Mouse (Mus musculus) stomach, embryonic 16.5 days (tissue): ENCODE measurements at regions not wholly inside any gene's neighbourhood (a gene's known extent, or its start where the extent isn't known, plus 50 kb on each side); places are given as distances from the start of the nearest gene placed in this dataset.

Source experiments
- ATAC-seq: fragments of 200-750 bp; cut with Nextera tagmentation; 2 replicates; pipeline ENCODE4 v1.8.0; 2017; ENCODE audit warnings: moderate number of reproducible peaks, moderate TSS enrichment; ENCODE audit not compliant: insufficient read depth, low FRiP score
- H3K27ac ChIP-seq: fragments of 300-500 bp; sonication (generic); 2 replicates; pipeline ENCODE4 v1.5.1; 2014; ENCODE audit warnings: low read length
- H3K27me3 ChIP-seq: fragments of 300-500 bp; sonication (generic); 2 replicates; pipeline ENCODE4 v1.6.1; 2014; ENCODE audit warnings: low read length, control low read depth, mixed read lengths; ENCODE audit not compliant: control insufficient read depth, insufficient read depth
- H3K36me3 ChIP-seq: fragments of 300-500 bp; sonication (generic); 2 replicates; pipeline ENCODE4 v1.6.1; 2014; ENCODE audit warnings: low read length; ENCODE audit not compliant: control insufficient read depth, insufficient read depth
- H3K4me1 ChIP-seq: fragments of 300-500 bp; sonication (generic); 2 replicates; pipeline ENCODE4 v1.6.1; 2014; ENCODE audit warnings: low read length, control low read depth, mixed read lengths; ENCODE audit not compliant: control insufficient read depth, insufficient read depth
- H3K4me2 ChIP-seq: fragments of 300-500 bp; sonication (generic); 2 replicates; pipeline ENCODE4 v1.6.1; 2014; ENCODE audit warnings: low read depth, low read length, mixed read lengths
- H3K4me3 ChIP-seq: fragments of 300-500 bp; sonication (generic); replicated peaks from 2 replicates; pipeline ENCODE4 v1.5.1; 2014; ENCODE audit warnings: mild to moderate bottlenecking, low read length
- H3K9ac ChIP-seq: fragments of 300-500 bp; sonication (generic); 2 replicates; pipeline ENCODE4 v1.6.1; 2014; ENCODE audit warnings: low read length
- H3K9me3 ChIP-seq: fragments of 300-500 bp; sonication (generic); replicated peaks from 2 replicates; pipeline ENCODE4 v1.6.1; 2016; ENCODE audit warnings: low read length, control low read depth; ENCODE audit not compliant: control insufficient read depth
- WGBS: fragments of 180-500 bp; shearing (Covaris S2); extraction: QIAGEN DNeasy Blood & Tissue Kit; methylation state at CpG from one replicate; pipeline ENCODE4 v1.1.7; 2014; 5-methylcytosine and 5-hydroxymethylcytosine counted together

GRCm38 (mm10) chr8:107642241-107642640 lies 54.0 kb upstream of the Psmd7 start:
- H3K4me2 ChIP-seq = no peak overlapping the region
- H3K27ac ChIP-seq = no peak overlapping the region
- H3K4me3 ChIP-seq = no peak overlapping the region
- H3K9me3 ChIP-seq = no peaks in the 10 kb centered on the region
- 76% methylated on average over 8 of the region's 8 CpGs for WGBS
- no peak overlapping the region for H3K9ac ChIP-seq
- ATAC-seq = no peak
- no peaks in the 10 kb centered on the region for H3K36me3 ChIP-seq
- no peaks in the 10 kb centered on the region for H3K27me3 ChIP-seq
- H3K4me1 ChIP-seq = no peaks in the 10 kb centered on the region

DNA sequence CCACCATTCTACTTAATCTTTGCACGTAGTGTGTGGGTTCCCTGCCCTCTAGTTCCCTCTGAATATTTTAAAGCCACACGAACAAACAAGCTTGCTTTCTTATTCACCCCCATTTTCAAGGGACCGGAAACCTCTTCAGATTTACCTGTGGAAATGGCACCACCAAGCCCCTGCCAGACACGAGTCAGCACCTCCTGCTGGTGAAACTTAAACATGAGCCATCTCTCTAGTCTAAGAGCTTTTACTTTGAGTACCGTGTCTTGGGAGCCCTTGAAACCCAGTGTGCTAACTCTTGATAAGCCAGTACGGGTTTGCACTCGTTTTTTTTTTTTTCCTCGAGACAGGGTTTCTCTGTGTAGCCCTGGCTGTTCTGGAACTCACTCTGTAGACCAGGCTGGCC lies 59.7 kb upstream of the Psmd7 start:
- no peak overlapping the region for H3K4me2 ChIP-seq
- WGBS = 79% methylated on average over 8 of the region's 8 CpGs

DNA sequence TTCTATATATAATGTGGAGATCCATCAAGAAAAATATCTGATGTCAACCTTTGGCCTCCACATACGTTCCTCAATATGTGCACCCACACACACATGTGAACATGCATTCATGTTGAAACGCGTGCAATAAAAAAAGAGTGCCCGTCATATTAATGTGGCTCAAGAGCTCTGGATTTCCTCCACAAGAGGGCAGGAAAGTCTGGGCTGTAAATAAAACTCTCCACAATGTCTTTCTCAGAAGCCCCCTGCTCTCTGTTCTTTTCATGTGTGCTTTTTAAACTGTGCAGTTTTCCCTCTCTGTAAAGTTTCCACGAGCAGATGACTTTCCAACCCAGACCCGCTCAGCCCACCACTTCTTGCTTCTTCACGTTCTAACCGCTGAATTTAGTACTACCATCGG lies 62.0 kb upstream of the Psmd7 start:
- WGBS = 83% methylated on average over 9 of the region's 9 CpGs
- no peak overlapping the region for H3K4me3 ChIP-seq

More for the DNA sequence above, 59.7 kb upstream of the Psmd7 start:
- H3K27ac ChIP-seq = no peak overlapping the region
- H3K27me3 ChIP-seq = no peaks in the 10 kb centered on the region
- H3K9ac ChIP-seq = no peak overlapping the region
- H3K4me3 ChIP-seq = no peak overlapping the region
- ATAC-seq = no peak
- no peaks in the 10 kb centered on the region for H3K9me3 ChIP-seq
- no peaks in the 10 kb centered on the region for H3K36me3 ChIP-seq
- no peaks in the 10 kb centered on the region for H3K4me1 ChIP-seq

DNA sequence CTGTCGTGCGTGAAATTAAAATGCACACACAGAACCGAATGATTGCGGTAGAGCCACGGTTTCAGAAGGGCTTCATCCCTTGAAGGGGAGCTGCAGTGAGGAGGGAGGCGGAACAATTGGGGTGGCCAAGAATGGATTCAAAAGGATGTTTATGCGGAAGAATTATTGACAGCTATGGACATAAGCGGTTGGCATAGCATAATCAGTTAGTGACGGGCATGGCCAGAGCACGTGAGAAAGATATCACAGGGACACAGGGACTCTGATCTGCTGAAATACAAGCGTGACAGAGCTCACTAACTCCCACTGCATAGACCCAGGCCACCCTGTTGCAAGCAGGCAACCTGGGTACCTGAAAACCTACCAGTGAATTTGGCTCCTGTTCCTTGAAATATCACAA lies 63.2 kb upstream of the Psmd7 start:
- Histone ChIP-seq H3K4me2 (no peak overlapping the region), H3K36me3 (no peaks in the 10 kb centered on the region), H3K9ac (no peak overlapping the region), H3K4me1 (no peaks in the 10 kb centered on the region), H3K9me3 (no peaks in the 10 kb centered on the region), H3K27ac (no peak overlapping the region), H3K4me3 (no peak overlapping the region), H3K27me3 (no peaks in the 10 kb centered on the region)
- WGBS = 90% methylated on average over 11 of the region's 11 CpGs
- no peak for ATAC-seq

More for the DNA sequence above, 62.0 kb upstream of the Psmd7 start:
- no peaks in the 10 kb centered on the region for H3K9me3 ChIP-seq
- ATAC-seq = no peak
- no peak overlapping the region for H3K4me2 ChIP-seq
- no peak overlapping the region for H3K9ac ChIP-seq
- no peaks in the 10 kb centered on the region for H3K27me3 ChIP-seq
- H3K36me3 ChIP-seq = no peaks in the 10 kb centered on the region
- H3K4me1 ChIP-seq = no peaks in the 10 kb centered on the region
- no peak overlapping the region for H3K27ac ChIP-seq

GRCm38 (mm10) chr8:107652226-107652625 lies 64.0 kb upstream of the Psmd7 start:
- no peak overlapping the region for H3K9ac ChIP-seq
- no peak for ATAC-seq
- whole genome bisulfite sequencing = 49% methylated on average over 8 of the region's 8 CpGs
- H3K36me3 ChIP-seq = no peaks in the 10 kb centered on the region
- no peak overlapping the region for H3K4me2 ChIP-seq
- H3K9me3 ChIP-seq = no peaks in the 10 kb centered on the region
- H3K4me1 ChIP-seq = no peaks in the 10 kb centered on the region
- no peaks in the 10 kb centered on the region for H3K27me3 ChIP-seq
- H3K27ac ChIP-seq = no peak overlapping the region
- H3K4me3 ChIP-seq = no peak overlapping the region

GRCm38 (mm10) chr8:107653711-107654110 lies 65.4 kb upstream of the Psmd7 start:
- no peaks in the 10 kb centered on the region for H3K27me3 ChIP-seq
- ATAC-seq = no peak
- H3K9ac ChIP-seq = no peak overlapping the region
- no peaks in the 10 kb centered on the region for H3K4me1 ChIP-seq
- WGBS = 85% methylated on average over 10 of the region's 10 CpGs
- H3K4me3 ChIP-seq = no peak overlapping the region
- no peaks in the 10 kb centered on the region for H3K9me3 ChIP-seq
- H3K36me3 ChIP-seq = no peaks in the 10 kb centered on the region
- no peak overlapping the region for H3K4me2 ChIP-seq
- H3K27ac ChIP-seq = no peak overlapping the region

GRCm38 (mm10) chr8:107656622-107657021 lies 68.4 kb upstream of the Psmd7 start:
- H3K9me3 ChIP-seq = no peaks in the 10 kb centered on the region
- H3K4me3 ChIP-seq = no peak overlapping the region
- no peaks in the 10 kb centered on the region for H3K4me1 ChIP-seq
- no peaks in the 10 kb centered on the region for H3K27me3 ChIP-seq
- no peak for ATAC-seq
- H3K27ac ChIP-seq = no peak overlapping the region
- no peaks in the 10 kb centered on the region for H3K36me3 ChIP-seq
- H3K9ac ChIP-seq = no peak overlapping the region
- no peak overlapping the region for H3K4me2 ChIP-seq
- 74% methylated on average over 5 of the region's 5 CpGs for WGBS

DNA sequence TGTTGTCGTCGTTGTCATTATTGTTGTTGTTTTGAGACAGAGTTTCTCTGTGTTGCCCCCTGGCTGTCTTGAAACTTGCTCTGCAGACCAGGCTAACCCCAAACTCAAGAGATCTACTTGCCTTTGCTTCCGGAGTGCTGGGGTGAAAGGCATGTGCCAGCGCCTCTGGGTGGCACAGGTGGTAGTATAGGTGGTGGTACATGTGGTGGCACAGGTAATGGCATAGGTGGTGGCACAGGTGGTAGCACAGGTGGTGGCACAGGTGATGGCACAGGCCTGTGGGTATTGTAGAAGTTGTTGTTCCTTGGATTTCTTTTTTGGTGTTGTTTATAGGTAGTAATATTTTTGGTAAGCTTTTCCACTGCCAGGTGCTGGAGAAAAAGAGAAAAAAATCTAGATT lies 69.5 kb upstream of the Psmd7 start:
- no peaks in the 10 kb centered on the region for H3K36me3 ChIP-seq
- H3K9me3 ChIP-seq = no peaks in the 10 kb centered on the region
- H3K9ac ChIP-seq = no peak overlapping the region
- 92% methylated on average over 4 of the region's 4 CpGs for WGBS
- no peaks in the 10 kb centered on the region for H3K4me1 ChIP-seq
- no peak overlapping the region for H3K27ac ChIP-seq
- H3K4me3 ChIP-seq = no peak overlapping the region
- no peaks in the 10 kb centered on the region for H3K27me3 ChIP-seq
- no peak for ATAC-seq
- H3K4me2 ChIP-seq = no peak overlapping the region

GRCm38 (mm10) chr8:107658386-107658785 lies 70.1 kb upstream of the Psmd7 start:
- Histone ChIP-seq H3K9me3 (no peaks in the 10 kb centered on the region), H3K4me3 (no peak overlapping the region), H3K27me3 (no peaks in the 10 kb centered on the region), H3K4me2 (no peak overlapping the region), H3K27ac (no peak overlapping the region), H3K36me3 (no peaks in the 10 kb centered on the region), H3K4me1 (no peaks in the 10 kb centered on the region), H3K9ac (no peak overlapping the region)
- WGBS = 91% methylated on average over 6 of the region's 6 CpGs
- no peak for ATAC-seq

GRCm38 (mm10) chr8:107660624-107661023 lies 72.4 kb upstream of the Psmd7 start:
- Histone ChIP-seq H3K4me3 (no peak overlapping the region), H3K9me3 (no peaks in the 10 kb centered on the region), H3K27me3 (no peaks in the 10 kb centered on the region), H3K4me1 (no peaks in the 10 kb centered on the region), H3K4me2 (no peak overlapping the region), H3K27ac (no peak overlapping the region), H3K9ac (no peak overlapping the region), H3K36me3 (no peaks in the 10 kb centered on the region)
- 85% methylated on average over 6 of the region's 6 CpGs for WGBS
- no peak for ATAC-seq
